Mouse (Mus musculus): ENCODE data around the gene Ube2k.

- no peak for TF ChIP-seq CTCF (IDR thresholded peaks at IDR 0.05; ENCODE audit: extremely low read depth, insufficient read depth, low read length)
- TF ChIP-seq POLR2A (IDR thresholded peaks at IDR 0.05; ENCODE audit: extremely low read depth, insufficient read depth, low read length) = peak; percentile 59
Observed at GRCm38 (mm10) chr5:65492716-65493531, 44.1 kb upstream of the Ube2k start, which contains the start of gene Gm43552.
